Mouse (Mus musculus): Measurements from ENCODE around the gene Kcns1.

DNA sequence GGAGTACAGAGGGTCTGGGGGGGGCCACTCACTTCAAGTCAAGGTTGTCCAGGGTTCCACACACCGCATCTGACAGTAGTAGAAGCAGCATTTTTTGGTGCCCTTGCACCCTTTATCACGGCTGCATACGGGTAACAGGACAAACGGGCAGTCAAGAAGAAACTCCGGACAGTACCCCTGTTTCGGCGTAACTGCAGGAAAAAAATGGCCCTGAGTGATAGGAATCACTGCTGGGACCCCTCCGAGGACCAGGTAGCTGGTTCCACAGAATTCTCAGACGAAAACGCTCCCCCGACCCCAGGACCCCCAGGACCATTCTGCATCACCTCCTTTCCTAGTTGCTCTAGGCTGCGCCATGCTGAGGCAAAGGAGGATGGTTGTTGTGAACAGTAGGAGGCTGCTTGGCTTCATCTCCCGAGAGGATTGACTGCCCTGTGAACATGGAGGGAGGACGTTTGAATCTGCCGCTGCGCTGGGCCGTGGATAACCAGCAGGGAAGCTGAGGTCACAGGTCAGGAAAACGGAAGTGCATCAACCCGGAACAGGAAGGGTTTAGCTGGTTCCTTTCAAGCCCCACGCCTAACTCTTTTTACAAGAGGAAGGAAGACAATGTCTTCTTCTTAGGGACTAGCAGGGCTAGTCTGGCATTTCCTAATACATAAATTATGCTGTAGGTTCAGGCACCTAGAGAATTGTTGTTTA, 28.9 kb upstream of the Kcns1 start, which contains the start of gene Wfdc15a:
- TF ChIP-seq CTCF (IDR thresholded peaks at IDR 0.05; ENCODE audit: control insufficient read depth, insufficient read depth, low read length) = no peak
- no peak for TF ChIP-seq POLR2A (IDR thresholded peaks at IDR 0.05; ENCODE audit: borderline replicate concordance, control insufficient read depth, low read depth, low read length)
